Mouse (Mus musculus) ovary, adult 2 months (tissue): ENCODE measurements around the gene Dyrk4. TPM values are rescaled to one million over a fixed set of nuclear protein-coding genes. Genes with fewer than 3 reads are reported as not detected.

Experiments
- polyA plus RNA-seq: library from polyadenylated mRNA; depleted of rRNA; stranded (reverse); fragments of >200 nt; gene quantifications from 2 replicates; pipeline ENCODE4 v1.2.3, GENCODE M21; 2012; rRNA removed

The Dyrk4 gene
- polyA plus RNA-seq, result not detected in 2 replicates

GRCm38 (mm10) chr6:126921111-126921881, at the start of gene Dyrk4:
TSS of gene Dyrk4 (minus strand) at chr6:126921839.

GRCm38 (mm10) chr6:126939487-126940171, 18.0 kb upstream of the Dyrk4 start, which contains the start of the genes Rad51ap1 and D6Wsu163e:
TSS of gene Rad51ap1 (minus strand) at chr6:126939587.
TSS of gene D6Wsu163e (plus strand) at chr6:126939962.

GRCm38 (mm10) chr6:126852881-126853280, 68.8 kb downstream of the Dyrk4 start, which contains the start of gene Akap3:
TSS of gene Akap3 (plus strand) at chr6:126853098.

GRCm38 (mm10) chr6:126848712-126849704, 72.6 kb downstream of the Dyrk4 start, which contains the start of gene Ndufa9:
TSS of gene Ndufa9 (minus strand) at chr6:126849136.

Other genes starting within 250 kb of the Dyrk4 start
- gene Kcna6, start 181.2 kb downstream of the Dyrk4 start, polyA plus RNA-seq, result 0.41 and 0.43 TPM in 2 replicates
- 71.7 and 81.8 TPM in 2 replicates for gene Ndufa9, start 72.7 kb downstream of the Dyrk4 start, polyA plus RNA-seq
- not detected in 2 replicates for gene Akap3, start 68.7 kb downstream of the Dyrk4 start, polyA plus RNA-seq
- gene Rad51ap1, start 17.7 kb upstream of the Dyrk4 start, polyA plus RNA-seq, result 3.9 and 5.0 TPM in 2 replicates
- 2.5 and 3.2 TPM in 2 replicates for gene D6Wsu163e, start 18.1 kb upstream of the Dyrk4 start, polyA plus RNA-seq
- not detected in 2 replicates for gene Fgf6, start 93.7 kb upstream of the Dyrk4 start, polyA plus RNA-seq
- 0.16 and 0.32 TPM in 2 replicates for gene Fgf23, start 151.1 kb upstream of the Dyrk4 start, polyA plus RNA-seq
- gene Tigar, start 187.7 kb upstream of the Dyrk4 start, polyA plus RNA-seq, result 2.8 and 3.3 TPM in 2 replicates
- gene Ccnd2, start 230.4 kb upstream of the Dyrk4 start, polyA plus RNA-seq, result 71.9 and 81.5 TPM in 2 replicates